Mouse (Mus musculus) heart, adult 2 months (tissue): ENCODE data around the gene Cfap299. TPM values are rescaled to one million over a fixed set of nuclear protein-coding genes. Genes with fewer than 3 reads are reported as not detected.

Experiments used
- DNase-seq, 2 experiments: peaks; one replicate each; pipeline ENCODE4 v3.0.0; 2021
- H3K27ac ChIP-seq: fragments of 200-600 bp; 2 replicates; pipeline ENCODE4 v1.8.1; 2022
- H3K27me3 ChIP-seq: fragments of 200-500 bp; 2 replicates; pipeline ENCODE4 v1.6.1; 2012; ENCODE audit warnings: mild to moderate bottlenecking, low read length, inconsistent platforms, mixed read lengths; ENCODE audit not compliant: control insufficient read depth, insufficient read depth
- H3K36me3 ChIP-seq: fragments of 200-500 bp; 2 replicates; pipeline ENCODE4 v1.6.1; 2012; ENCODE audit warnings: low read length, inconsistent platforms; ENCODE audit not compliant: control insufficient read depth, insufficient read depth
- H3K4me1 ChIP-seq: fragments of 200-500 bp; 2 replicates; pipeline ENCODE4 v1.6.1; 2011; ENCODE audit warnings: low read length; ENCODE audit not compliant: control insufficient read depth, insufficient read depth
- H3K4me3 ChIP-seq: fragments of 200-600 bp; 2 replicates; pipeline ENCODE4 v1.8.1; 2022
- H3K79me2 ChIP-seq: fragments of 200-500 bp; replicated peaks from 2 replicates; pipeline ENCODE4 v1.6.1; 2012; ENCODE audit warnings: mild to moderate bottlenecking, inconsistent platforms, low read length, moderate library complexity, mixed read lengths; ENCODE audit not compliant: control insufficient read depth, insufficient read depth
- H3K9ac ChIP-seq: fragments of 200-500 bp; 2 replicates; pipeline ENCODE4 v1.6.1; 2012; ENCODE audit warnings: low read depth, mild to moderate bottlenecking, control low read depth, inconsistent platforms, low read length, mixed read lengths
- CTCF ChIP-seq: fragments of 200-600 bp; IDR thresholded peaks from 2 replicates; pipeline ENCODE4 v1.8.1; 2022; ENCODE audit warnings: antibody characterized with exemption, mild to moderate bottlenecking, moderate library complexity
- EP300 ChIP-seq: fragments of 200-500 bp; IDR thresholded peaks from 2 replicates; pipeline ENCODE4 v1.6.1; 2011; ENCODE audit warnings: low read depth, low read length, control low read depth; ENCODE audit not compliant: insufficient read depth
- POLR2A ChIP-seq: fragments of 200-500 bp; IDR thresholded peaks from 2 replicates; pipeline ENCODE4 v1.6.1; 2011; ENCODE audit warnings: mild to moderate bottlenecking, low read depth, low read length, control low read depth; ENCODE audit not compliant: insufficient read depth
- WGBS: fragments of 180-500 bp; shearing (Covaris S2); methylation state at CpG from one replicate; pipeline ENCODE4 v1.1.7; 2018; 5-methylcytosine and 5-hydroxymethylcytosine counted together
- intact Hi-C: fragments of 180-260 bp; cut with DNase I; formaldehyde crosslinking; loops from one replicate; pipeline ENCODE4 v1.15.1; 2025
- polyA plus RNA-seq: library from polyadenylated mRNA; depleted of rRNA; stranded (reverse); fragments of >200 nt; gene quantifications from 2 replicates; pipeline ENCODE4 v1.2.3, GENCODE M21; 2012
- total RNA-seq, 2 experiments: library from RNA; stranded (reverse); gene quantifications; 2 replicates each; pipeline ENCODE4 v1.2.3; 2021

Cfap299 gene
- total and polyA plus RNA-seq, 3 experiments = not detected

- DNase-seq = no peak
- whole genome bisulfite sequencing = 56% methylated on average over 5 of the region's 5 CpGs
- TF ChIP-seq POLR2A (no peak), EP300 (no peak), CTCF (no peak)
- Histone ChIP-seq H3K4me1 (no peaks in the 10 kb centered on the region), H3K79me2 (no peaks in the 10 kb centered on the region), H3K4me3 (no peak overlapping the region), H3K36me3 (no peaks in the 10 kb centered on the region), H3K27ac (no peak overlapping the region), H3K27me3 (no peaks in the 10 kb centered on the region), H3K9ac (no peak overlapping the region)
- intact Hi-C loops = no loop called here
Observed at GRCm38 (mm10) chr5:98365340-98365739, 36.2 kb downstream of the Cfap299 start.

GRCm38 (mm10) chr5:98368822-98369221, 39.7 kb downstream of the Cfap299 start:
- 63% methylated on average over 4 of the region's 4 CpGs for WGBS
- Histone ChIP-seq H3K79me2 (no peaks in the 10 kb centered on the region), H3K4me1 (no peaks in the 10 kb centered on the region), H3K36me3 (no peaks in the 10 kb centered on the region), H3K27me3 (no peaks in the 10 kb centered on the region), H3K4me3 (no peak overlapping the region), H3K9ac (no peak overlapping the region), H3K27ac (no peak overlapping the region)
- no peak for DNase-seq
- TF ChIP-seq EP300 = no peak
- no peak for TF ChIP-seq CTCF
- no peak for TF ChIP-seq POLR2A
- intact Hi-C loops = no loop called here

DNA sequence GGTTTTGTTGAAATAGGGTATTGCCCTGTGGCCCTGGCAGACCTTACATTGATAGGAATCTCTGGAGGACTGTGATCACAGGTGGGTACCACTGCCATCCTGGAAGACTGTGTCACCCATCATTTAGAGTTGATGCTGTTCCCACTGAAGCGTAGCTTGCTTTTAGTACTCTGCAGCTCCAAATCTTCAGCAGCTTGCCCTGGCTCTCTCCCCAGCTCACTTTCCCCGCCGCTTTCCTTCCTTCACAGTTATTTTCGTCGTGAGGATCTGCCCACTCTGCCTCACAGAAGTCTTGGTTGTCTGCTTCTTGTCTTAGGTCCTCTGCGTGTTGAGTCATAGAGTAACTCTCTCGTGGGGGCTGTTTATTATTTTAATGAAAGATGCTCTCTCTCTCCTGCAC, 40.3 kb downstream of the Cfap299 start:
- intact Hi-C loops = no loop called here
- no peak overlapping the region for H3K9ac ChIP-seq
- H3K4me3 ChIP-seq = no peak overlapping the region
- H3K79me2 ChIP-seq = no peaks in the 10 kb centered on the region
- DNase-seq = no peak
- 48% methylated on average over 7 of the region's 7 CpGs for WGBS
- H3K36me3 ChIP-seq = no peaks in the 10 kb centered on the region
- H3K27me3 ChIP-seq = no peaks in the 10 kb centered on the region
- TF ChIP-seq POLR2A (no peak), EP300 (no peak), CTCF (no peak)
- H3K27ac ChIP-seq = no peak overlapping the region
- no peaks in the 10 kb centered on the region for H3K4me1 ChIP-seq

- TF ChIP-seq CTCF (no peak), EP300 (no peak), POLR2A (no peak)
- Histone ChIP-seq H3K4me1 (no peaks in the 10 kb centered on the region), H3K9ac (no peak overlapping the region), H3K27ac (no peak overlapping the region), H3K4me3 (no peak overlapping the region), H3K27me3 (no peaks in the 10 kb centered on the region), H3K79me2 (no peaks in the 10 kb centered on the region), H3K36me3 (no peaks in the 10 kb centered on the region)
- intact Hi-C loops = no loop called here
- no peak for DNase-seq
- WGBS = 82% methylated on average over 8 of the region's 8 CpGs
Observed at GRCm38 (mm10) chr5:98376058-98376798, 47.1 kb downstream of the Cfap299 start.

DNA sequence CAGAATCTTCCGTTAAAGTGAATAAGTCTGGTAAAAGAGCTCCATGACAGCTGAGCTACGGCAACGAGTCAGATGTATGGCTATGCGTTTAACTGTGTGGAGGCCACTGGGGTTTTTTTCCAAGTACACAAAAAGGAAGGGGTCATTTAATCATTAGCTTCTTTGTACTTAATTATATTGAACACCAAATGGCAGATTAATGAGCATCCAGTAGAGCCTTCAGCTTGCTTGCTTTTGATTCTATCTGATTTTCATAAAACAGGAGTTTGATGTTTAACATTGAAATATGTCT, 47.6 kb downstream of the Cfap299 start:
- Histone ChIP-seq H3K27me3 (no peaks in the 10 kb centered on the region), H3K9ac (no peak overlapping the region), H3K4me1 (no peaks in the 10 kb centered on the region), H3K4me3 (no peak overlapping the region), H3K27ac (no peak overlapping the region), H3K79me2 (no peaks in the 10 kb centered on the region), H3K36me3 (no peaks in the 10 kb centered on the region)
- 88% methylated on average over 4 of the region's 4 CpGs for WGBS
- TF ChIP-seq CTCF (no peak), EP300 (no peak), POLR2A (no peak)
- intact Hi-C loops = no loop called here
- no peak for DNase-seq

GRCm38 (mm10) chr5:98380360-98380759, 51.3 kb downstream of the Cfap299 start:
- Histone ChIP-seq H3K36me3 (no peaks in the 10 kb centered on the region), H3K4me3 (no peak overlapping the region), H3K27ac (no peak overlapping the region), H3K27me3 (no peaks in the 10 kb centered on the region), H3K79me2 (no peaks in the 10 kb centered on the region), H3K4me1 (no peaks in the 10 kb centered on the region), H3K9ac (no peak overlapping the region)
- TF ChIP-seq CTCF (no peak), EP300 (no peak), POLR2A (no peak)
- intact Hi-C loops = no loop called here
- no peak for DNase-seq
- 82% methylated on average over 4 of the region's 4 CpGs for WGBS
